Mouse (Mus musculus) right cerebral cortex, adult 2 months (tissue): ENCODE results near the gene Mgat5b.

Experiments
- DNase-seq, 2 experiments: peaks; one replicate each; pipeline ENCODE4 v3.0.0; 2021 to 2022; ENCODE audit warnings: low spot score in 2 of 2

The Mgat5b gene

GRCm38 (mm10) chr11:117030471-117031101 is 111.9 kb downstream of the Mgat5b start:
- peak; percentile 72 to 74 for DNase-seq

- peak; percentile 29 to 54 for DNase-seq
These were observed 112.6 kb downstream of the Mgat5b start for GRCm38 (mm10) chr11:117031249-117031648.

GRCm38 (mm10) chr11:117035661-117036336 is 117.1 kb downstream of the Mgat5b start:
- DNase-seq, result no peak
